Mouse (Mus musculus) right cerebral cortex, postnatal 36 days (tissue): ENCODE data around the gene Mt3.

ENCODE experiments used
- DNase-seq, 2 experiments: peaks; one replicate each; pipeline ENCODE4 v3.0.0; 2022; ENCODE audit warnings: low spot score in 2 of 2, mixed read lengths in 1 of 2

The Mt3 gene

GRCm38 (mm10) chr8:94184357-94184843 lies 32.0 kb downstream of the Mt3 start:
- no peak for DNase-seq

GRCm38 (mm10) chr8:94185791-94186190 lies 33.4 kb downstream of the Mt3 start:
- DNase-seq, result no peak

GRCm38 (mm10) chr8:94186542-94186941 lies 34.1 kb downstream of the Mt3 start:
- no peak for DNase-seq

GRCm38 (mm10) chr8:94187290-94188002 lies 35.0 kb downstream of the Mt3 start:
- DNase-seq, result no peak

- DNase-seq, result peak; percentile 66 to 68
Observed at GRCm38 (mm10) chr8:94189275-94190031, 37.0 kb downstream of the Mt3 start.

GRCm38 (mm10) chr8:94191101-94191691 lies 38.8 kb downstream of the Mt3 start:
- DNase-seq, result no peak

- DNase-seq, result no peak
Observed at GRCm38 (mm10) chr8:94192926-94193325, 40.5 kb downstream of the Mt3 start.

GRCm38 (mm10) chr8:94194591-94195223 lies 42.3 kb downstream of the Mt3 start:
- no peak for DNase-seq

GRCm38 (mm10) chr8:94199202-94199869 lies 46.9 kb downstream of the Mt3 start:
- DNase-seq, result peak in 1 of 2 experiments; percentile 55
